Mouse (Mus musculus) gastrocnemius, adult 8-10 months (tissue): ENCODE measurements around the gene Rnf187. TPM values are rescaled to one million over a fixed set of nuclear protein-coding genes. Genes with fewer than 3 reads are reported as not detected.

ENCODE experiments used
- DNase-seq, 2 experiments: peaks; one replicate each; pipeline ENCODE4 v3.0.0; 2022; ENCODE audit warnings: low spot score in 2 of 2
- total RNA-seq, 4 experiments: library from RNA; stranded (reverse); gene quantifications; 2 replicates each; pipeline ENCODE4 v1.2.4; 2022

Gene Rnf187
- total RNA-seq, 4 experiments from 2014 or later, result 97.5 to 116 (median 100) TPM

GRCm38 (mm10) chr11:58947798-58948528 is 9.2 kb upstream of the Rnf187 start:
- no peak for DNase-seq

- no peak for DNase-seq
Measured at GRCm38 (mm10) chr11:58947306-58947705, 8.6 kb upstream of the Rnf187 start.

- no peak for DNase-seq
Measured at GRCm38 (mm10) chr11:58944136-58944535, 5.4 kb upstream of the Rnf187 start.

DNA sequence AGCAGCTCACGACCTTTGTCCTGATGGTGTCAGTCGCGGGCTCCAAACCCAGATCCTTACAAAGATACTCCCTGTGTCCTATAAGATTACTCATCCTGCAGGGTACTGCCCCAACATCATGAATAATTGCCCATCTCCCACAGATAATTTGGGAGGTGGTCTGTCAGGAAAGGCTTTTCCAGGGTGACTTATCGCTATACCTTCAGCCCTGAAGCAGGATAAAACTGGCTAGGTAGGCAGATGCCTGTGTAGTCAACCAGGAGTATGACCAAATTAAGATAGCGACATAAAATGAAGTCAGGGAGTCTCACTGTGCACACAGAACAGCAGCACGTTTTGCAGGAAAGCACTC is 348 bp upstream of the Rnf187 start:
- no peak for DNase-seq

DNA sequence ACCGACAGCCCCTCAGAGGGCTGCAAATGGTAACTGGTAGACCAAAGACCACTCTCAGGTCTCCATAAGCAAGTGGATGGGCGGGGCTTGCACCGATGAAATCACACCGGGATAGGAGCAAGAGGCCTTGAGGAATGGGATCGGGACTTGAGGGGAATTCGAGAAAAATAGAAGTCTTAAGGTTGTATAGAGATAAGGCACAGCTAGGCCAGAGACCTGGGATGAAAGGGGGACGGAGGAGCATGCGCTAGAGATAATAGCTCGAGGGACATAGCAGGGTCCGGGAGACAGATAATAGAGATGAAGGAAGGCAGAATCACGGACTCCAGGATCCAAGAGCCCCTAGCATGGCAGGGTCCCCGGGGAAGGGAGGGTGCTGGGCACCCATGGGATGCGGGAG is 807 bp downstream of the Rnf187 start:
- no peak for DNase-seq

DNA sequence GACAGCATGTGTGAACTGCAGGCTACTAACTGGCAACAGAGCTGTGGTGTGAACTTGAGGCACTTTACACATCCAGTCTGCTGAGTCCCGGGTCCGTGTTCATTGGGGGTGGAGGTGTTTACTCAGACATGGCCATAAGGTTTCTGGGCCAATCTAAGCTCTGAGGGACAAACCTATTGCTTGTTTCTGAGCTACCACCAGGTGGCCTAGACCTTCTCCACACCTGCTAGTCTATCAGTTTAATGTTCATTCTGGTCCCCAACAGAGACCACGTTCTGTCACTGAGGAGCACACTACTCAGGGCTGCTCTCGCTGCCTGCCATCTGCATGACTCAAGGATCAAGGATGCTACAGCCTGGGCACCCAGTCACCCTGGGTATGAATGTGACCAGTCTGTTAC is 7.1 kb downstream of the Rnf187 start:
- DNase-seq, result no peak

GRCm38 (mm10) chr11:58930254-58930653 is 8.5 kb downstream of the Rnf187 start:
- no peak for DNase-seq

GRCm38 (mm10) chr11:58929641-58930040 is 9.1 kb downstream of the Rnf187 start:
- DNase-seq, result no peak

DNA sequence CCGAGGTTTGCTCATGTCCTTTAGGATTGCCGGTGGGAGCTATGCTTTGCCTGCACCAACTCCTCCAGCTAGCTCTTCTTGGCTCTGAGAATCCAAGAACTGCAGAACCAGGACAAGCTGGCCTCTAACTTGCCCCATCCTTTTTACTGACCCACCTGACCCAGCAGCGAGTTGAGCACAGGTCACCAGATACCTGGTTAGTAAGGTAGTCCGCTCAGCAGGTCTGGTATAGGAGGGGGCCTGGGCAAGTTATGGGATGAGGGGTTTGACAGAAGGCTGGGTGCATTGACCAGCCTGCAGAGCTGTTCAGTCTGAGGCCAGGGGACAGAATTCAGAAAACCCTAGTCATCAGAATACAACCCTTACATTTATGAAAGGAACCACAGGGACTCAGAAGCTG is 9.7 kb downstream of the Rnf187 start:
- DNase-seq, result no peak

DNA sequence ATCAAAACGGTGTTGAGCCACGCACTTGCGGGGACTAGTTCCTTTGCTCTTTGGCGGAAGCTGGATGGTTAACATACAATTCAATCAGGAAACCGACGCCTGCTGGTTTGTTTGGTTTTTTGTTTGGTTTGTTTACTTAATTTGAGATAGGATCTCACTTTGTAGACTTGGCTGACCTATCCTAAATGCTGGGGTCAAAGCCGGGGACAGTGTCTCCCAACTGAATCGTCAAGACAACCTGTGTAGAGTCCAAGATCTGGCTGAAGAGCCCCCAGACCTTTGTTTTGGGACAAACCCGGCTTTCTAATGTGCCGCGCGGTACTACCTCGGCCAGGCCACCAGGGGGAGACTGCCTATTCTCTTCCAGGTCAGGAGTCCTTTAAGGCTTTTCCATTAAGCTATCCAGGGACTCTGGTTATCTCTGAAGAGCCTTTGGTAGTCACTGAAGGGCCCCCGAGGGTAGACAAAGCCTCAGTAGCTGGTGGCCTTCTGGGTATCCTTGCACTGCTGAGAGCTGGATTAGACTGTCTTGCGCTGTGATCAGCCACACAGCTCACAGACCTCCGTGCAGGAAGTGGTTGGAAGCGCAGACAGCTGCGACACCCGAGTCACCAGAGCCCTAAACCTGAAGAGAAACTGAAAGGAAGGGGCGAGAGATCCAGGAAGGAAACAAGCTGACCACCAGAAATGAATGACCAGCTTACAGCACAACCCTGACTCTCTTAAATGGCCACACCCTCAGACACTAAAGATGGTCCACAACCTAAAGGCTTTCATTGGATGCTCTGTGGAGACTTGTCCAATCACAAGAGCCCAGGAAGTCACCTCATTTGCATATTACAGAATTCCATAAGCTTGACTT is 10.7 kb downstream of the Rnf187 start:
- DNase-seq, result no peak

- DNase-seq, result no peak
Measured at GRCm38 (mm10) chr11:58927053-58927452, 11.7 kb downstream of the Rnf187 start.

GRCm38 (mm10) chr11:58926651-58927050 is 12.1 kb downstream of the Rnf187 start:
- DNase-seq, result no peak

DNA sequence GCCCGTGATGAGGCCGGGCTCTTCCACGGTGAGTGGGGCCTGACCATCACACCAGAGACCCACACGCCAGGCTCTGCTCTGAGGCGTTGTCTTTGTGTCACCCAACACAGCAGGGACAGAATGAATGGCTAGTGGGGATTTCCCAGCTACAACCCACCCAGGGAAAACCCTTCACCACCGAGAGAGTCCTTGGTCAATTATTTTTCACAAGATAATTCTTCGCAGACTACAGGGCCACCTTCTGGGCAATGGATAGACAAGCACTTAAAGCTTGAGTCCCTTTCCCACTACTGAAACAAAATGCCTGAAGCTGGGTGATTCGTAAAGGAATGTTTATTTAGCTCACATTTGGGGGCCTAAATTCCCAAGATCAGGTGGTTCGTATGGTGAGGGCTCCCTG is 16.3 kb downstream of the Rnf187 start:
- no peak for DNase-seq

GRCm38 (mm10) chr11:58918759-58919158 is 20.0 kb downstream of the Rnf187 start:
- no peak for DNase-seq

DNA sequence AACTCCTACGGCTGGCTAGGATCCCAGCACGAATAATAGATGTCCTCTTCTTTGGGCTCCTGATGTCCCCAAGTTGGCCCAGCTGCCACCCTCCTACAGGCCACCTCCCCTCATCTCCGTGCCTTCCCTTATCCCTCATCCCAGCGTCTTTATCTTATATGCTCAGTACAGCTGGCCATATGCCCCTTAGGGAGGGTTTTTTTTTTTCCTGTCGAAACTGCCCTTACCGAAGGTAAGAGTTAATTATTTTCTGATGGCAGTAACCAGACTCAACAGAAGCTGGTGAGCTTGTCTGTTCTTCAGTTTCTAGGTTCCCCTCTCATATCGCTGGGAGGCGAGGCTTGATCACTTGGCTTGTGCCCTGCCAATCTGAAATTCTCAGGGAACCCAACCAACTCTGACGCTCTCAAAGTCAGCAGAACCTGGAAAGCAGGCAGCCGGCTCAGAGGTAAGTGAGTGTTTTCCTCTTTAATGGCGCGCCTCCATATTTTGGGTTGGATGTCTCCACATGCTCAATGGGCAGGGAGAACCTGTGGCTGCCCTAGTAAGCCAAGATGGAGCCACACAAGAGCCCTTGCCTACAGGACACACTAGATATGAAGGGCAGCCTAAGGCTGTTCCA is 20.9 kb downstream of the Rnf187 start, which contains the start of gene Btnl10:
Gene Btnl10 (plus strand): TSS at position 164 of the 622 bp plus-strand sequence.
- no peak for DNase-seq

- no peak for DNase-seq
Measured at GRCm38 (mm10) chr11:58916879-58917744, 21.6 kb downstream of the Rnf187 start.

GRCm38 (mm10) chr11:58914461-58915028 is 24.2 kb downstream of the Rnf187 start:
- no peak for DNase-seq

DNA sequence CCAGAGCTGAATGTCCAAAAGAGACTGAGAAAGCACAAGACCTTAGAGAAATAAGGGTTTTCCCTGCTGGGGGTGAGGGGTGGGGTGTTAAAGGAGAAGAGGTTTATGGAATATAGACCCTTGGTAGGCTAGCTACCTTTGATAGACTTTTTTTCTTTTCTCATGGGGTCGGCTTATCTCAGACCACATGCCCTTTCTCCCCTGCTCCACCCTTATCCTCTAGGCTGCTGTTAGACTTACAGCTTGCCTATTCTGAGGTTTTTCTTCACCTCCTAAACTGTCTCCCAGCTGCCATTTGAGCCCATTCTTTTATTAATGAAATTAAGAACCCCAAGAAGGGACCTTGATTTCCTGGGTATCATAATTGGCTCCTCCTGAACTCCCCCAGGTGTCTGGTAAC is 24.9 kb downstream of the Rnf187 start:
- no peak for DNase-seq

- DNase-seq, result no peak
Measured at GRCm38 (mm10) chr11:58904838-58905237, 33.9 kb downstream of the Rnf187 start.

GRCm38 (mm10) chr11:58904410-58904718 is 34.4 kb downstream of the Rnf187 start:
- DNase-seq, result no peak
